Mouse (Mus musculus): ENCODE results near the gene Gm17660. TPM values are rescaled to one million over a fixed set of nuclear protein-coding genes. Genes with fewer than 3 reads are reported as not detected.

The Gm17660 gene
- total and polyA plus RNA-seq, 2 experiments from 2014 or later, result not detected

GRCm38 (mm10) chr5:104108879-104109369, 31.5 kb upstream of the Gm17660 start:
- Histone ChIP-seq H3K9me3 (replicated peaks; ENCODE audit: control insufficient read depth, low read length) (no peaks in the 10 kb centered on the region), H3K27ac (ENCODE audit: low read depth) (peak overlapping the region; percentile 73), H3K9ac (replicated peaks; ENCODE audit: low read depth, low read length) (no peak overlapping the region), H3K27me3 (ENCODE audit: control insufficient read depth, insufficient read depth, low read length) (no peaks in the 10 kb centered on the region), H3K4me3 (ENCODE audit: low read depth, low read length) (peak overlapping the region; percentile 5; the same call in 1 of the 2 replicates), H3K36me3 (replicated peaks; ENCODE audit: control insufficient read depth, insufficient read depth, low read length) (no peaks in the 10 kb centered on the region), H3K4me2 (ENCODE audit: low read depth, low read length) (peak overlapping the region; percentile 59), H3K4me1 (ENCODE audit: control insufficient read depth, insufficient read depth) (peaks cover 22% of the 10 kb centered on the region; the same call in 1 of the 2 replicates)
- DNase-seq (ENCODE audit: low spot score) (no peak), ATAC-seq (ENCODE audit: insufficient read depth, low read depth) (no peak)
- TF ChIP-seq CTCF (IDR thresholded peaks at IDR 0.05; ENCODE audit: low read depth), result no peak
- TF ChIP-seq EP300 (IDR thresholded peaks at IDR 0.05; ENCODE audit: low read depth), result no peak
- 33% methylated on average over 18 of the region's 18 CpGs for WGBS

- 57% methylated on average over 11 of the region's 11 CpGs for WGBS
- Histone ChIP-seq H3K9me3 (replicated peaks; ENCODE audit: control insufficient read depth, low read length) (no peaks in the 10 kb centered on the region), H3K27ac (ENCODE audit: low read depth) (peak overlapping the region; percentile 73), H3K4me1 (ENCODE audit: control insufficient read depth, insufficient read depth) (peaks cover 16% of the 10 kb centered on the region; the same call in 1 of the 2 replicates), H3K9ac (replicated peaks; ENCODE audit: low read depth, low read length) (no peak overlapping the region), H3K27me3 (ENCODE audit: control insufficient read depth, insufficient read depth, low read length) (no peaks in the 10 kb centered on the region), H3K4me3 (ENCODE audit: low read depth, low read length) (no peak overlapping the region), H3K36me3 (replicated peaks; ENCODE audit: control insufficient read depth, insufficient read depth, low read length) (no peaks in the 10 kb centered on the region), H3K4me2 (ENCODE audit: low read depth, low read length) (peak overlapping the region; percentile 59; the same call in 1 of the 2 replicates)
- DNase-seq (ENCODE audit: low spot score) (no peak), ATAC-seq (ENCODE audit: insufficient read depth, low read depth) (no peak)
- no peak for TF ChIP-seq CTCF (IDR thresholded peaks at IDR 0.05; ENCODE audit: low read depth)
- no peak for TF ChIP-seq EP300 (IDR thresholded peaks at IDR 0.05; ENCODE audit: low read depth)
Measured at GRCm38 (mm10) chr5:104108127-104108875, 30.9 kb upstream of the Gm17660 start.

- Histone ChIP-seq H3K27me3 (ENCODE audit: control insufficient read depth, insufficient read depth, low read length) (no peaks in the 10 kb centered on the region), H3K9me3 (replicated peaks; ENCODE audit: control insufficient read depth, low read length) (no peaks in the 10 kb centered on the region), H3K9ac (replicated peaks; ENCODE audit: low read depth, low read length) (no peak overlapping the region), H3K4me1 (ENCODE audit: control insufficient read depth, insufficient read depth) (peaks cover 14% of the 10 kb centered on the region; the same call in 1 of the 2 replicates), H3K4me3 (ENCODE audit: low read depth, low read length) (no peak overlapping the region), H3K27ac (ENCODE audit: low read depth) (no peak overlapping the region), H3K4me2 (ENCODE audit: low read depth, low read length) (no peak overlapping the region), H3K36me3 (replicated peaks; ENCODE audit: control insufficient read depth, insufficient read depth, low read length) (no peaks in the 10 kb centered on the region)
- TF ChIP-seq EP300 (IDR thresholded peaks at IDR 0.05; ENCODE audit: low read depth) (no peak), CTCF (IDR thresholded peaks at IDR 0.05; ENCODE audit: low read depth) (no peak)
- DNase-seq (ENCODE audit: low spot score) (no peak), ATAC-seq (ENCODE audit: insufficient read depth, low read depth) (no peak)
- 79% methylated on average over 2 of the region's 2 CpGs for WGBS
Measured at GRCm38 (mm10) chr5:104104111-104104510, 26.7 kb upstream of the Gm17660 start.

GRCm38 (mm10) chr5:104103171-104103570, 25.8 kb upstream of the Gm17660 start:
- H3K9ac ChIP-seq (replicated peaks; ENCODE audit: low read depth, low read length), result no peak overlapping the region

GRCm38 (mm10) chr5:104101678-104102531, 24.5 kb upstream of the Gm17660 start:
- Histone ChIP-seq H3K36me3 (replicated peaks; ENCODE audit: control insufficient read depth, insufficient read depth, low read length) (0 out of 2 replicates have a peak, but pooled peaks cover 3% of the 10 kb centered on the region), H3K4me1 (ENCODE audit: control insufficient read depth, insufficient read depth) (no peaks in the 10 kb centered on the region), H3K27me3 (ENCODE audit: control insufficient read depth, insufficient read depth, low read length) (no peaks in the 10 kb centered on the region), H3K4me2 (ENCODE audit: low read depth, low read length) (no peak overlapping the region), H3K9me3 (replicated peaks; ENCODE audit: control insufficient read depth, low read length) (no peaks in the 10 kb centered on the region), H3K27ac (ENCODE audit: low read depth) (no peak overlapping the region), H3K9ac (replicated peaks; ENCODE audit: low read depth, low read length) (no peak overlapping the region), H3K4me3 (ENCODE audit: low read depth, low read length) (no peak overlapping the region)
- TF ChIP-seq CTCF (IDR thresholded peaks at IDR 0.05; ENCODE audit: low read depth), result no peak
- no peak for TF ChIP-seq EP300 (IDR thresholded peaks at IDR 0.05; ENCODE audit: low read depth)
- DNase-seq (ENCODE audit: low spot score) (no peak), ATAC-seq (ENCODE audit: insufficient read depth, low read depth) (no peak)
- WGBS, result 41% methylated on average over 10 of the region's 10 CpGs

More at GRCm38 (mm10) chr5:104103171-104103570, 25.8 kb upstream of the Gm17660 start:
- ATAC-seq (ENCODE audit: insufficient read depth, low read depth), result no peak
- Histone ChIP-seq H3K4me1 (ENCODE audit: control insufficient read depth, insufficient read depth) (peaks cover 7% of the 10 kb centered on the region; the same call in 1 of the 2 replicates), H3K4me3 (ENCODE audit: low read depth, low read length) (no peak overlapping the region), H3K27ac (ENCODE audit: low read depth) (no peak overlapping the region), H3K9me3 (replicated peaks; ENCODE audit: control insufficient read depth, low read length) (no peaks in the 10 kb centered on the region), H3K27me3 (ENCODE audit: control insufficient read depth, insufficient read depth, low read length) (no peaks in the 10 kb centered on the region), H3K4me2 (ENCODE audit: low read depth, low read length) (no peak overlapping the region), H3K36me3 (replicated peaks; ENCODE audit: control insufficient read depth, insufficient read depth, low read length) (0 out of 2 replicates have a peak, but pooled peaks cover 3% of the 10 kb centered on the region)
- TF ChIP-seq EP300 (IDR thresholded peaks at IDR 0.05; ENCODE audit: low read depth) (no peak), CTCF (IDR thresholded peaks at IDR 0.05; ENCODE audit: low read depth) (no peak)
- no peak for DNase-seq (ENCODE audit: low spot score)
- 62% methylated on average over 4 of the region's 4 CpGs for WGBS

All from heart, postnatal 0 days (tissue).